Mouse (Mus musculus): ENCODE data around the gene Pkig. TPM values are rescaled to one million over a fixed set of nuclear protein-coding genes. Genes with fewer than 3 reads are reported as not detected.

Gene Pkig
- total RNA-seq, 1 experiment = 14.8 TPM

DNA sequence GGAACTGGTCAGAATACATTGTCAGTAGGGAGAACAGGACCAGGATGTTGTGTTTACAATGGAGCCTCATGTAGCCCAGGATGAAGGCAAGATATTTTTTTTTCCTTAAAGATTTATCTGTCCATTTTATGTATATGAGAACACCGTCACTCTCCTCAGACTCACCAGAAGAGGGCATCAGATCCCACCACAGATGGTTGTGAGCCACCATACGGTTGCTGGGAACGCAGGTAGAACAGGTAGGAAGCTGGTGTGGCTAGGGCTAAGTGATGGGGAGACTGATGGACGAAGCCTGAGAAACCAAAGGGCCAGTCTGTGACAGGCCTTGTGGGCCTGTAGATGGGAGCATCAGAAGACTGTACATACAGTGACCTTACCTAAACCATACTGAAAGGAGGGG, 44.2 kb upstream of the Pkig start:
- Histone ChIP-seq H3K27ac (ENCODE audit: insufficient read depth, low read depth, low read length, poor library complexity, severe bottlenecking) (no peak overlapping the region), H3K36me3 (ENCODE audit: control insufficient read depth, insufficient read depth, low read length, poor library complexity, severe bottlenecking) (peaks cover 6% of the 10 kb centered on the region; the same call in 1 of the 2 replicates), H3K4me3 (ENCODE audit: insufficient read depth in 1 of 2, low read depth in 1 of 2, low read length in 2 of 2, poor library complexity in 1 of 2, severe bottlenecking in 1 of 2) (no peak overlapping the region), H3K9me3 (ENCODE audit: control insufficient read depth, insufficient read depth, low read depth, low read length) (no peaks in the 10 kb centered on the region), H3K9ac (ENCODE audit: insufficient read depth, low read depth, low read length, poor library complexity, severe bottlenecking) (no peak overlapping the region), H3K4me1 (ENCODE audit: control insufficient read depth in 2 of 2, insufficient read depth in 2 of 2, low read length in 2 of 2, poor library complexity in 1 of 2) (peaks cover 2 to 10% of the 10 kb centered on the region in 2 experiments; a peak in 1 of 4 replicates)
- TF ChIP-seq ZNF384 (IDR thresholded peaks at IDR 0.05; ENCODE audit: low read depth, low read length) = no peak
- no peak for TF ChIP-seq HCFC1 (IDR thresholded peaks at IDR 0.05; ENCODE audit: borderline replicate concordance, insufficient read depth, low read length)
- no peak for TF ChIP-seq MAFK (IDR thresholded peaks at IDR 0.05; ENCODE audit: insufficient read depth, low read depth, low read length)
- no peak for TF ChIP-seq ZC3H11A (IDR thresholded peaks at IDR 0.05; ENCODE audit: borderline replicate concordance, low read depth, low read length)
- in situ Hi-C loops (cut with MboI; ENCODE audit: low sequenced_read_pairs in 2 of 2, unreplicated experiment in 2 of 2) = no loop called here
- no peak for DNase-seq (ENCODE audit: low read depth, low spot score)

DNA sequence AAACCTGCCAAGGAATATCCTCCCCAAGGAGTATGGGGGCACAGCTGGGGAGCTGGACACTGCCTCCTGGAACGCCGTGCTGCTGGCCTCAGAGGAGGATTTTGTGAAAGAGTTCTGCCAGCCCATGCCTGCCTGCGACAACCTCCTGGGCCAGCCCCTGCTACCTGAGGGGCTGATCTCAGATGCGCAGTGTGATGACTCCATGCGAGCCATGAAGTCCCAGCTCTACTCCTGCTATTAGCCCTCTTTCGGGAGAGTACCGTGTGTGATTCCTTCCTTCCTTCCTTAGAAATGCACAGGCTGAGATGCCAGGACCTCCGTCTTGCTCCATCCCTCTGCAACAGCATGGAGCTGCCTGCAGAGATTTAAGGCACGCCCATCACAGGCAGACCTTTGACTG, 42.8 kb upstream of the Pkig start:
- in situ Hi-C loops (cut with MboI; ENCODE audit: low sequenced_read_pairs in 2 of 2, unreplicated experiment in 2 of 2) = no loop called here
- Histone ChIP-seq H3K9ac (ENCODE audit: insufficient read depth, low read depth, low read length, poor library complexity, severe bottlenecking) (no peak overlapping the region), H3K9me3 (ENCODE audit: control insufficient read depth, insufficient read depth, low read depth, low read length) (no peaks in the 10 kb centered on the region), H3K27ac (ENCODE audit: insufficient read depth, low read depth, low read length, poor library complexity, severe bottlenecking) (no peak overlapping the region), H3K4me1 (ENCODE audit: control insufficient read depth in 2 of 2, insufficient read depth in 2 of 2, low read length in 2 of 2, poor library complexity in 1 of 2) (peaks cover 2 to 10% of the 10 kb centered on the region in 2 experiments; a peak in 1 of 4 replicates), H3K4me3 (ENCODE audit: insufficient read depth in 1 of 2, low read depth in 1 of 2, low read length in 2 of 2, poor library complexity in 1 of 2, severe bottlenecking in 1 of 2) (no peak overlapping the region), H3K36me3 (ENCODE audit: control insufficient read depth, insufficient read depth, low read length, poor library complexity, severe bottlenecking) (peaks cover 7% of the 10 kb centered on the region; the same call in 1 of the 2 replicates)
- TF ChIP-seq HCFC1 (IDR thresholded peaks at IDR 0.05; ENCODE audit: borderline replicate concordance, insufficient read depth, low read length) = no peak
- TF ChIP-seq ZC3H11A (IDR thresholded peaks at IDR 0.05; ENCODE audit: borderline replicate concordance, low read depth, low read length) = no peak
- no peak for TF ChIP-seq CHD2 (IDR thresholded peaks at IDR 0.05; ENCODE audit: low read depth, low read length)
- TF ChIP-seq ZNF384 (IDR thresholded peaks at IDR 0.05; ENCODE audit: low read depth, low read length) = no peak
- no peak for TF ChIP-seq MAFK (IDR thresholded peaks at IDR 0.05; ENCODE audit: insufficient read depth, low read depth, low read length)
- no peak for DNase-seq (ENCODE audit: low read depth, low spot score)

GRCm38 (mm10) chr2:163615906-163616651, 42.1 kb upstream of the Pkig start:
- peaks cover 2 to 5% of the 10 kb centered on the region in 2 experiments; a peak in 1 of 4 replicates for H3K4me1 ChIP-seq (ENCODE audit: control insufficient read depth in 2 of 2, insufficient read depth in 2 of 2, low read length in 2 of 2, poor library complexity in 1 of 2)
- DNase-seq (ENCODE audit: low read depth, low spot score) = no peak
- TF ChIP-seq ZC3H11A (IDR thresholded peaks at IDR 0.05; ENCODE audit: borderline replicate concordance, low read depth, low read length) (no peak), HCFC1 (IDR thresholded peaks at IDR 0.05; ENCODE audit: borderline replicate concordance, insufficient read depth, low read length) (no peak), MAFK (IDR thresholded peaks at IDR 0.05; ENCODE audit: insufficient read depth, low read depth, low read length) (no peak), ZNF384 (IDR thresholded peaks at IDR 0.05; ENCODE audit: low read depth, low read length) (no peak), CHD2 (IDR thresholded peaks at IDR 0.05; ENCODE audit: low read depth, low read length) (no peak)
- no peak overlapping the region for H3K27ac ChIP-seq (ENCODE audit: insufficient read depth, low read depth, low read length, poor library complexity, severe bottlenecking)
- in situ Hi-C loops (cut with MboI; ENCODE audit: low sequenced_read_pairs in 2 of 2, unreplicated experiment in 2 of 2) = no loop called here
- no peak overlapping the region for H3K4me3 ChIP-seq (ENCODE audit: insufficient read depth in 1 of 2, low read depth in 1 of 2, low read length in 2 of 2, poor library complexity in 1 of 2, severe bottlenecking in 1 of 2)
- peaks cover 8% of the 10 kb centered on the region; the same call in 1 of the 2 replicates for H3K36me3 ChIP-seq (ENCODE audit: control insufficient read depth, insufficient read depth, low read length, poor library complexity, severe bottlenecking)
- no peaks in the 10 kb centered on the region for H3K9me3 ChIP-seq (ENCODE audit: control insufficient read depth, insufficient read depth, low read depth, low read length)
- H3K9ac ChIP-seq (ENCODE audit: insufficient read depth, low read depth, low read length, poor library complexity, severe bottlenecking) = no peak overlapping the region

DNA sequence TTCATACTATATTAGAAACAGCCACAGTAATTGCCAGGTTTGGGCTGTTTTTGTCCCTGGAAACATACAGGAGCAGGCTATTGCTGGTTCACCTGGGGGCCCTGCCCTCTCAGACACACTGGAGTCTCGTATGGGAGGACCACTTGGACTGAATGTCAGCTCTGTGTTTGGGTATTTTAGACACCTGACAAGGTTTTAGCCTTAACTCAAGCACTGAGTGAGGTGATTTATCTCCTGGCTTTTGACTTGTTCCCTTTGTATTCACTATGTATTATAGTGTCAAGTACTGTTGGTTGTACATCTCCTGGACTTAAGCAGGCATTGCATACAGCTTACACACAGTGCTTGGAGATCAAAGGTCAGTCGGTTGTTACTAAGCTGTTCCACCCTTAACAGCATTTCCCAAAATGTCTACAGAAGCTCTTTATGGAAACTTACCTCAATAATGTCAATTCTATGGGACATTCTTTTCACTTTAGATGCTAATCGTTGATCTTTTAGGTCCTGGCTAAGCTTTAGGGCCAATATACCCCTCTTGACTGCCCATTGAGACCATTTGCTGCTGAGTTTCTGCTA, 41.4 kb upstream of the Pkig start:
- H3K9me3 ChIP-seq (ENCODE audit: control insufficient read depth, insufficient read depth, low read depth, low read length) = no peaks in the 10 kb centered on the region
- no peak overlapping the region for H3K27ac ChIP-seq (ENCODE audit: insufficient read depth, low read depth, low read length, poor library complexity, severe bottlenecking)
- H3K9ac ChIP-seq (ENCODE audit: insufficient read depth, low read depth, low read length, poor library complexity, severe bottlenecking) = no peak overlapping the region
- no peaks in the 10 kb centered on the region; a peak in 1 of 4 replicates for H3K4me1 ChIP-seq (ENCODE audit: control insufficient read depth in 2 of 2, insufficient read depth in 2 of 2, low read length in 2 of 2, poor library complexity in 1 of 2)
- H3K4me3 ChIP-seq (ENCODE audit: insufficient read depth in 1 of 2, low read depth in 1 of 2, low read length in 2 of 2, poor library complexity in 1 of 2, severe bottlenecking in 1 of 2) = no peak overlapping the region
- DNase-seq (ENCODE audit: low read depth, low spot score) = no peak
- in situ Hi-C loops (cut with MboI; ENCODE audit: low sequenced_read_pairs in 2 of 2, unreplicated experiment in 2 of 2) = no loop called here
- peaks cover 7% of the 10 kb centered on the region; the same call in 1 of the 2 replicates for H3K36me3 ChIP-seq (ENCODE audit: control insufficient read depth, insufficient read depth, low read length, poor library complexity, severe bottlenecking)
- TF ChIP-seq MAFK (IDR thresholded peaks at IDR 0.05; ENCODE audit: insufficient read depth, low read depth, low read length) (no peak), ZNF384 (IDR thresholded peaks at IDR 0.05; ENCODE audit: low read depth, low read length) (no peak), HCFC1 (IDR thresholded peaks at IDR 0.05; ENCODE audit: borderline replicate concordance, insufficient read depth, low read length) (no peak)
